Mouse (Mus musculus) kidney, postnatal 25 days (tissue): ENCODE results near the gene Gng10.
A peak's percentile ranks its signal among the peaks of the same experiment; 100 is the strongest.

ENCODE experiments used
- DNase-seq, 2 experiments: peaks; one replicate each; pipeline ENCODE4 v3.0.0; 2021; ENCODE audit warnings: mixed read lengths in 2 of 2

The Gng10 gene

DNA sequence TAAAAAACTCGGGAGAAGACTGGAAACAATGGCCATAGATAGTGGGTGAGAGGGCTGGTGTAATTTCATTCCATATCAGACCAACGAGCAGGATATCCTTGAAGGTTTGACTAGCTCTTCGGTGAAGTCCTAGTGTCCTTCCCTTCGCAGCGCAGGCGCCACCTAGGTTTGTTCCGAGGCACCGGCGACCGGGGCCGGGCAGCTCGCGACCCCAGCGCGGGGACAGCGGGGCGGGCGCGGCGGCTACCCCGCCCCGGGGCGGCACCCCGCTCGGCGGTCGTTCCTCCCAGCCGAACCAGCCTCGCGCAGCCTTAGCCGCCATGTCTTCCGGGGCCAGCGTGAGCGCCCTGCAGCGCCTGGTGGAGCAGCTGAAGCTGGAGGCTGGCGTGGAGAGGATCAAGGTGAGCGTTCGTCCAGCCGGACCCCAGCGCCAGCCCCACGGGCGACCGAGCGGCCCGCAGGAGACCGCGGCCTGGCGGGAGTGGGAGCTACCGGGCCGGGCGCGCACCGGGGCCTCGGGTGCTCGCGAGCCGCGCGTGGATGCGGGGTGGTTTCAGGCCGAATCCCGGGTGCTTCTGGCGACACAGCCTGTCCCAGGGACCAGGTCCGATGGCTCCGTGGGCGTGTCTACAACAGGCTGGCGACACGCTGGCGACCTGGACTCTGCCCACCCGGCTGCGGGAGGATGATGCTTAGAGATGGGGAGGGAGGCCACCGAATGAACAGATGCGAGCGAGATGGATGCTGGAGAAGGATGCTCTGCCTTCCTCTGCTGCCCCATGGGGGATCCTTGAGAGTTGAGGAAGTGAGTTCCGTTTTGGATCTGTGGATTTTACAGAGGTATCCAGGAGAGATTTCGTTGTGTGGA lies at the start of gene Gng10:
TSS of gene Gng10 (plus strand) at position 171 of the 868 bp plus-strand sequence.
- DNase-seq = peak; percentile 61 to 82

- peak; percentile 76 to 88 for DNase-seq
Observed at GRCm38 (mm10) chr4:58985157-58985648, 49.7 kb upstream of the Gng10 start.

DNA sequence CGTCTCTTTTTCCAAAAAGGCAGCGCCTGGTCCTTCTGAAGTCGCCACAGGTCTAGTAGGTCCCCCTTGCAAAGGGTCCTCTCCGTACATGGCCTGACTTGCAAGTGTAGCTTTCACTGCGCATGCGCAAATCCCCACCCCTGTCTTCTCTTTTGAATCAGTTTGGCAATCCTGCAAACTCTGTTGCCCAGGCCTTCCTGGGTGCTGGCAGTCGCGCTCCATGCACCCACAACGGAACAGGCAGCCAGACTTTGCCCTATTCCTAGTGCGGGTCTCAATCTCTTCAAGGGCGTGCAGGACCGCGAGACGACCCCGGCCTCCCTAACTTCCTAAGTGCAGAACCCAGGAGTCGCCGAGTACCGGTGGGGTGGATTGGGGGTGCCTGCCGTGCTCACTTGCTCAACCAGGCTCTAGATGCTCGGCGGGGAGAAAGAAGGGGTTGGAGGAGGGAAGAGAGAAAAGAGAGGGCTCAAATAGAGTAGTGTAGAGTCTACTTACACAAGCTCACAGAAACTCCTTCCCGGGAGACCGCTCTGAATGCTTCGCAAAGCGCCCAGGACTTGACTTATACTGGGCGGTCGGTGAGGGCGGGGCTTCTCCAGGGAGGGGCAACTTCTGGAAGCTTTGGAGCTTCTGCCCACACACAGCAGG lies 48.2 kb upstream of the Gng10 start, which contains the start of gene Ptgr1:
TSS of gene Ptgr1 (minus strand) at position 580 of the 651 bp plus-strand sequence.
- DNase-seq = peak; percentile 93 to 94

GRCm38 (mm10) chr4:58989303-58989898 lies 45.5 kb upstream of the Gng10 start:
- peak; percentile 44 to 65 for DNase-seq

DNA sequence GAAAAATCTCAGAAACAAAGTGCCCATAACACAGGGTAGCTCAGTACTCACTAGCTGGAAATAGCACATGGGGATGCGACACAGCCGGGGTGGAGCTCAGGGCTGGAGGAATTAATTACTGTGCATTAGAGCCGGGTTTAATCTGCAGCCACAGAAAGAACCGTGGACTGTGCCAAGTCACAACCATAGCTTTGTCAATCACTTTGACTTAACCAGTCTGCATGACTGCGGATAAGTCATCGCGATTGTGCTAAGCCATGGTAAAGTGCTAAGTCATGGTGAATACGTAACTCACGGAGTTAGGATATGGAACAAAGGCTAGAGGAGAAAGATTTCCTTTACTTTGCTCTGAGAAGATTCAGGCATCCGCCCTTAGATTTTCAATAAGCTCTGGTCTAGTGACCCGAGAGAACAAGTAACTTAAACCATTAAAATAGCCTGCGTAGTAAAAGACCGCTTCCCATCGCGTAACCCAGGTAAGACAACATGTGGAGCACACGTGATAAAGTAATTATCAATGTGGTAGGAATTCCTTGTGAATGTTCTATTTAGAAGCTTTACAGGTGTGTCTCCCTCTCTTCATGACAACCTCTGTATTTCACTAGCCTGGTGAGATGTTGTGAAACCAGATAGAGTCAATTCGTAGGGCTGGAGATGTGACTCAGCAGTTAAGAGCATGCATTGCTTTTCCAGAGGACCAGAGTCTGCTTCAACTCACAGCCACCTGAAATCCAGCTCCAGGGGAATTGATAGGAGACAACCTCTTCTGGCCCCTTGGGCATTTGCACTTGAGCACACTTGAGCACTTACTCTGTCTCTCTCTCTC lies 44.1 kb upstream of the Gng10 start:
- DNase-seq = no peak

DNA sequence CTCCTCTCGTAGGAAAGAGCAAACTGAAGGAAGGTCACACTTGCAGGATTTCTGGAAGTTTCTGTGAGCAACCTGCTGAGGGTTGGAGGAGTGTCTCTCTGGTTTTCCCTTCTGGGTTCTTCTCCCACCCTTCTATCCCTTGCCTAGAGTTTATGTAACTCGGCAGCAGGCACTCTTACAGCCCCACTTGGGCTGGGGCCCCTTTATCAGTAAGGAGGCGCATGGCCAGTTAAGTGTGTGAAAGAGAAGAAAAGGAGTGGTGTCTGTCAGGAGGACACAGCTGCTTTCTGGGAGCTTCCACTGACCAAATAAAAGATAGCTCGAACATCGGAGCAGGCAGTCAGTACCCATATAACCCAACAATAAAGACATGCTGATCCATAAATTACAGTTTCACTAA lies 42.7 kb upstream of the Gng10 start:
- DNase-seq = no peak

GRCm38 (mm10) chr4:58994762-58995161 lies 40.1 kb upstream of the Gng10 start, which contains the start of gene Dnajc25:
TSS of gene Dnajc25 (plus strand) at chr4:58995062.
- DNase-seq = no peak

GRCm38 (mm10) chr4:58995251-58995693 lies 39.6 kb upstream of the Gng10 start:
- no peak for DNase-seq

DNA sequence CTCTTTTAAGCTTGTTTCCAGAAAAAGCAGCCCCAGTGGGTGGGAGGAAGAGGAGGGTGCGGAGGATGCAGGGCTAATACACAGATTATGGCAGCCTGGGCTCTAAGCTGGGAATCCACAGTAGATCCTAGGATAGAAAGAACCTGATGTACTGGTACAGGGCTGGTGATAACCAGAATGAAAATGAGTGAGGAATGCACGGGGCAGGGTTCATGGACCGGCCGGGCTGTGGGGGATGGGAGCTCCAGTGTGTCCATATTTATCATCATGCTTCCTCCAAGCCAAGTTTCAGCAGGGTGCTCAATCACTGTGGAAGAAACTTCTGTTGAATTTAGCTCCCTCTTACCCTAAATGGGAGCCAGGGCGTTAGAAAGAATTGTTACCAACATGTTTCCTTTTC lies 37.8 kb upstream of the Gng10 start:
- DNase-seq = peak; percentile 62 to 81

- no peak for DNase-seq
Observed at GRCm38 (mm10) chr4:58998688-58999087, 36.2 kb upstream of the Gng10 start.

DNA sequence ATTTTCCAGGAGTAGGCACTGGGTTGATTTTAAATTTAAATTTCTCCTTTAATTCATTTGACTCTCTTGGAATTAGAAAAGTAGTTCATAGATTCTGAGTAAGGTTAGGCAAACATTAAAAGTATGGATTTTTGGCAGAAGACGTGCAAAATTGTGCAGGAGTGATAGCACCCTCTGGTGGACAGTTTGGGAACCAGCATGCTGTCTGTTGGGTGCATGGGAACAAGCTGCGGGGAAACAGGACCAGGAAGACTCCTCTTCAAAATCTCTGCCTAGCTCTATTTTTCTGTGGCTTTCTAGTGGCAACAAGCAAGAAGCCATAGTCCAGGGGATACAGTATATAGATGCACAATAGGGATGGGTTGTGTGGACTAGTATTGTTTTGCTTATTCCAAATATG lies 35.2 kb upstream of the Gng10 start:
- peak; percentile 81 to 85 for DNase-seq

DNA sequence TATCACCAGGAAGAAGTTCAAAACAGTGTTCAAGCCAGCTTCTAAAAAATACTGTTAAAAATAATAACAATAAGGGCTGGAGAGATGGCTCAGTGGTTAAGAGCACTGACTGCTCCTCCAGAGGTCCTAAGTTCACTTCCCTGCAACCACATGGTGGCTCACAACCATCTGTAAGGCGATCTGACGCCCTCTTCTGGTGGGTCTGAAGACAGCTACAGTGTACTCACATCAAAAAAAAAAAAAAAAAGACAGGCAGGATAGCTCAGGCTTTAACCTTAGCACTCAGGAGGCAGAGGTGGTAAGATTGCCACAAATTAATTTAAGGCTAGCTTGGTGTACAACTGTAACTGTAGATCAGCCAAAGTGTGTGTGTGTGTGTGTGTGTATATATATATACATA lies 34.3 kb upstream of the Gng10 start:
- DNase-seq = peak; percentile 41 to 62

- peak; percentile 91 to 96 for DNase-seq
Observed at GRCm38 (mm10) chr4:59002948-59003805, 31.7 kb upstream of the Gng10 start, which contains the start of gene Gm20503. TSS of gene Gm20503 (plus strand) at chr4:59003210.

DNA sequence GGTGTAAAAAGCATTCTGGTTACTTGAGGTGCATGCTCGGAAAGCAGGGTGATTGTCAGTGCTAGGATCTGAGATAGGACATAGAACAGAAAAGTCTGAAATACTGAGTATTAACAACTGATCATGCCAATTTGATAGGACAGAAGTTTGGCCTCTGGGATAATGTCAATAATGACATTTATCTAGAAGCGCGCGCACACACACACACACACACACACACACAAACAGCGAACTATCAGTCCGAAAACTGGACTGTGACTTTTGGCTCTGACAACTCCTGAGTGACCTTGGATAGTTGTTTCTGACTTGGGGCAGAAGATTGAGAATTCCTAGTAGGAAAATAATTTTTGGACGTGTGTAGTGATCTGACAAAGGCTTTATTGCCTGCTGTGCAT lies 31.1 kb upstream of the Gng10 start:
- no peak for DNase-seq

GRCm38 (mm10) chr4:59006211-59006610 lies 28.7 kb upstream of the Gng10 start:
- DNase-seq = no peak

- DNase-seq = no peak
Observed at GRCm38 (mm10) chr4:59007016-59007415, 27.9 kb upstream of the Gng10 start.

DNA sequence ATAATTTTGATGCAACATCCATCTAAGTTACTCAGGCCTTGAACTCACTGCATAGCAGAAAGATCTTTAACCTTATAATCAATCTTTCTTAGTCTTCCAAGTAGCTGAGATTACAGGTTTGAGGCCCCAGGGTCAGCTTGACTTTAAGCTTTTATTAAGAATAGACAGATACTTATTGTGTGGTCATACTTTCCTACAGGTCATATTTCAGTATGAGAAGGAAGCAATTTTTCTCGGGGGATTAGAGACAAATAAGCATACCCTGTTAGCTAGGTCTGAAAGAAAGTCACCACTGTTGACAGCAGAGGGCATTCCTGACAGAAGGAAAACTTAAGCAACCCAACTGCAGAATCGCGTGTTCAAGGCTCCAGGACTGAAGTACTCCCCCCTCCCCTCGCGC lies 26.9 kb upstream of the Gng10 start:
- DNase-seq = no peak

GRCm38 (mm10) chr4:59009186-59009585 lies 25.7 kb upstream of the Gng10 start:
- DNase-seq = no peak

DNA sequence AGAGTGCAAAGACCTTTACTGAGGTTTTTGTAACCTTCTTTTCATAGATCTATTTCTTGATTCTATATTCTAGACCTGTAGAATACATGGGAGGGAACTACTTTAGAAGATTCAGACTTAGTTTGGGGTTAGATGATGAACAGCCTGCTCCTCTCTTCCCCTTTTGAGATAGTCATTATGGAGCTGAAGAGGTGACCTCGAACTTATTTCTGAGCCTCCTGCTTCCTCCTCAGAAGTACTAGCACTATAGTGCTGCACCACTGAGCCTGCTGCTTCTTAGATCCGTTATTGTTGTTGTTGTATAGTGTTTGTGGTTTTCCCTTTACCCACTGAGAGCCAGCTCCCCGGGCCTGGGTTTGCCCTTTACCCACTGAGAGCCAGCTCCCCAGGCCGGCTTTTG lies 25.2 kb upstream of the Gng10 start:
- no peak for DNase-seq

DNA sequence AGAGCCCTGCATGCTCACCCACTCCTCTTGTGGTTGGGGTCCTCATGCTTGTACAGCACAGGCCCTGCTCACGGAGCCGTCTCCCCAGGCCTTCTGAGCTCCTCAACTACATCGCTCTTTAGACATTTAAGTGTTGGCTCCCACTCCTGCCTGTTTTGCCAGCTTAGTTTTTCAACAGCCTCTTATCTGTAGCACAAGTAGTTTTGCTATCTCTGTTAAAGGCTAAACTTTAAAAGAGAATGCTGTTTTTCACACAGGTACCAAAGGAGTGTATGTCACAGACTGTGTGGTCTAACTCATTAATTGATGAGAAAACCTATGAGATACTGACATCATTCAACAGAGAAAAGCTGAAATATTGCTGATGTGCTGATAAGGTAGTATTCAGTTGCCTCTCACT lies 23.4 kb upstream of the Gng10 start:
- no peak for DNase-seq

DNA sequence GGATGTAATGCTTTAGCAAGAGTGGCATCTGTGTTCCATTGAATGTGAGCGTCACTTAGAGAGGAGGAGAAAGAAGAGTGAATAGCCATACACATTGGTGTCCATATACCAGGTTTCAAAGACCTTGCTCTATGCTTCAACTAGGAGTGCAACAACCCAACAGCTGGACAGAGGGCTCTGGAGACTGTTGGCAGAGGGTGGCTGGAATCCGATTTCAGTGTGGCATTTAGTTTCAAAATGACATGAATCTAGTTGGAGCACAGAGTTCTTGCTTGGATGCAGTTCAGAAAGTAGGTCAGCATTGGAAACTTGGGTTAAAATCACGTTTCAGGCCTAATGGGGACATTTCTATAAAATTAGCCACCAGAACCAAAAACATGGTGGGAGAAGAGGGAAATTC lies 19.7 kb upstream of the Gng10 start:
- DNase-seq = no peak
